Mouse (Mus musculus) frontal cortex, postnatal 25 days (tissue): Measurements from ENCODE around the gene Slc22a30.
"Not testable (repeated sequence)": the region's sequence is repeated elsewhere in the genome, so short reads cannot be mapped to it uniquely, and the experiment has no call there.

Experiments
- DNase-seq, 2 experiments: peaks; one replicate each; pipeline ENCODE4 v3.0.0; 2022; ENCODE audit warnings: low spot score in 2 of 2

The Slc22a30 gene

DNA sequence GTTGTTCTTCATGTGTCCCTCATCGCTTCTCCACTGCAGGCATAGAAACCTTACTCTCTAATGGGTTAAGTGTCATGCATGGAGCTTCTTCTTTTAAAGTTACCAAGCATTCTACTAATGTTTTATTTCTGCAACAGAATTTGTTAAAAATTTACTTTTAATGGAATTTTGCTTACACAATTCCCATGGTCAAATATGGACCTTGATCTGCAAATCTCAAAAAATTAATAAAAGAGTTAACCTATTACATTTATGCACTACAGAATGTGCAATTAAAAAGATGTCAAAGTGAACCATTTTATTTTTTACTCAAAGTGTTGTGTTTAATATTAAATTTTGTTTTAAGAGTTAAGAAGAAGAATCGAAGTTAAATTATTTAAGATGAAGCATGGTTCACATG, at the start of gene Slc22a30:
Slc22a30 (minus strand) TSS at position 101 of the 400 bp plus-strand sequence.
- DNase-seq = not testable (repeated sequence)

DNA sequence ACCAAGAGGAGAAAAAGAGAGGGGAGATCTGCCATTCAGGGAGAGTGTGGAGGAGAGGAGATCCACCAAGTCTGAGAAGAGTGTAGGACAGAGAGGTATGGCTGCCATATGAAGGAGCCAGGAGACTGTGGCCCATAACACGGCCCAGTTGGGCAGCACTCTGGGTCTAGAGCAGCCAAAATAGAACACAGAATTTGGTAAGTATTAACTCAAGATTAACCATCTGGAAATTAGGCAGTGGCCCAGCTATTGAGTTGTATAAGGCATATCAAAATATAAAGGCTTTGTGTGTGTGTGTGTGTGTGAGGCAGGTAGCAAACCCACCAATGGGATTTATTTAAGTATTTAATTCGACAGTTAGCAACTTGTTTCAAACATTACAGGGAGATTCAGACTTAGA, 43.4 kb upstream of the Slc22a30 start:
- no peak for DNase-seq

DNA sequence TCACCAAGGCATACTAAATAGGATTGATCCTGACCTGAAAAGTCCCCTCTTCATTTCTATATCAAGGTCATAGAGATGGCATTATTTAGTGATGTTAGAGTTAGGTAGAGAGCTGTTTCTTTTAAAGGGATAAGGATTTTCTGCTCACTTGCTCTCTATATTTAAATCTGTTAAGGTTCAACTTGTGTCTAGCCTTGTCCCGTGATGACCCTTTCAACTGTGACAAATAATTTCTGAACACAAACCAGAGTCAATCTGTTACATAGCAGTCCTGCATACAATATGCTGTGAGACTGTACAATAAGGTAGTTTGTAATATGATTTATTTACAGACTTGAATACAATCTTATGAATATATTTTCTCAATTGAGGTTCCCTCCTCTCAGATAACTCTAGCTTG, 42.6 kb upstream of the Slc22a30 start:
- DNase-seq = no peak

DNA sequence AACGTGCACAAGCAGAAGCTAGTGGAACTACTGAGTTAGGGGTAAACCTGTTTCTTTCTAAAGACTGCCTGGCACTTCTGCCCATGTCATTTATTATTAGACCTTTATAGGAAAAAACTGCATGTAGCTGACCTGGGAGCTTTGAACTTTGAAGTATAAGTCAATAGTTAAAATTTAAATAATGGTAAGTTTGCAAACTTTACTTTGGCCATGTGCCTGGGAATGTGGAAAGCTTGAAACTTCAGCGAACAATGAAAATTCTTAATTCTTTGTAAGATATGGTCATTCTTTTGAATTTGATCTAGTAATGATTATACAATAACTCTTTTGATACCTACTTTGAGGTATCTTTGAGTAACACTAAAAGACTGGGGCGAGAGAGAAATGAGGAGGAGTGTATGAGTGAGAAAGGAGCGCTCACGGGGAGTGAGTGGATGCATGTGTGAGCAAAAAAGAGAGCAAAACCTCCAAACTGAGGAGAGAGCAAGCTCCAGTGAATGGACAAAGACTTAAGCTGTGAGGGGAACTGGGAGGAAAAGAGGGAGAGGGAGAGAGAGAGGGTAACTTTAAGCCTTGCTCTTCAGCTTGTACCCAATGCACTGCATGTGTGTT, 26.2 kb upstream of the Slc22a30 start:
- no peak for DNase-seq

DNA sequence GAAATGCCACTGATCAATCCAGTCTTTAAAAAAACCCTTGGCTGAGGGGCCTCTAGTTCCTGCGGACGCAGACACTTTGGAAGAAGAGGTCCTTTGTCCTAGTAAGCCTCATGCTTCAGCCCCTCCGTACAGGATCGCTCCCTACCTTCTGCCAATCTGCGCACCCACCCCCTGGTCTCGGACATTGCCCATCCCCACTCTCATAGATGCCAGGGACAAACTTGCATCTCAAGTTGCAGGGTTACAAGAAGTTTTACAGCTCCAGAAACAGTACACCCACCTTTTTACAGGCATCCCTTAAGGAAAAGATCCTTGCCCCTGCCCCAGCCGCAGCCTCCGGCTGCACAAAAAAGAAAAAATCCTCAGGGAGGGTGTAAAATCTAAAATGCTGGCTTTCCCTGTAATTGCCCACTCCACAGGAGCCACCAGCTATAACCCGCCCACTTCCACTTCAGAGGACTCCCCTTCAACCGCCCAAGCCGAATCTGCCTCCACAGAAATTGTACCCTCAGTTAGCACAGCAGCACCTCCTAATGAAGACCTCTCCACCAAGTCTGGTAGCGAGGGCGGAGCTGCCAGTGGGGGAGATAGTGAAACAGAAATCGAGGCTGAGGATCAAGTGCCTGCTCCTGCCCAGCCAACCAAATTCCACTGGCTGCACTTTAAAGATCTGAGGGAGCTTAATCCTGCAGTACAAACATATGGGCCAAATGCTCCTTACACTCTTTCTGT, 2.5 kb upstream of the Slc22a30 start:
- not testable (repeated sequence) for DNase-seq
